Mouse (Mus musculus): ENCODE measurements around the gene Fcho2. TPM values are rescaled to one million over a fixed set of nuclear protein-coding genes. Genes with fewer than 3 reads are reported as not detected.

Gene Fcho2
- polyA plus RNA-seq, 1 experiment from 2014 or later = 33.0 TPM

DNA sequence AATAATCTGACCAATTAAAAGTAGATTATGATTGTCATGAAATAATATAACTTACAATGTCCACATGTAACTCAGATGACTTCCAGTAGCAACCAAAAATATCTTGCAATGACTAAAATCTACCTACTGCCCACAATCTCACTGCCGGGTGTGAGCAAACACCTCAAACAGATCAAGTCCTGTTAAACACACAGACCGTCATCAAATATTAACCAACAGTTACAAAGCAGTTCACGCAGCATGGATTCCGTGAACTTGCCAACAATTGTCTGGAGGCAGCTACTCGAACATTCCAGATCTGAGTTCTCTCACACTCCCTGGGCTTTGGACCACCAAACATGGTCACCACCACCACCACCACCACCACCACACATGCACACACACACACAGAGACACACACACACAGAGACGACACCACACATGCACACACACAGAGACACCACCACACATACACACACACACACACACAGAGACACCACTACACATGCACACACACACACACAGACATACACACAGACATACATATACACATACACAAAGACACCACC is 99.7 kb downstream of the Fcho2 start:
- Histone ChIP-seq H3K4me1 (replicated peaks; ENCODE audit: control insufficient read depth, insufficient read depth, low read length) (no peaks in the 10 kb centered on the region), H3K9ac (ENCODE audit: low read length) (no peak overlapping the region), H3K27me3 (replicated peaks; ENCODE audit: control insufficient read depth, insufficient read depth, low read length) (no peaks in the 10 kb centered on the region), H3K4me3 (ENCODE audit: low read depth, low read length) (no peak overlapping the region), H3K27ac (ENCODE audit: low read depth) (no peak overlapping the region), H3K9me3 (ENCODE audit: control insufficient read depth, low read length) (no peaks in the 10 kb centered on the region), H3K4me2 (ENCODE audit: low read length) (no peak overlapping the region), H3K36me3 (ENCODE audit: control insufficient read depth, insufficient read depth, low read length) (no peaks in the 10 kb centered on the region)
- peak; percentile 48; the same call in 1 of the 2 replicates for ATAC-seq (replicated peaks; ENCODE audit: low FRiP score, low TSS enrichment, low read depth)
- WGBS = 65% methylated on average over 6 of the region's 6 CpGs
- no peak for DNase-seq (ENCODE audit: low spot score)

DNA sequence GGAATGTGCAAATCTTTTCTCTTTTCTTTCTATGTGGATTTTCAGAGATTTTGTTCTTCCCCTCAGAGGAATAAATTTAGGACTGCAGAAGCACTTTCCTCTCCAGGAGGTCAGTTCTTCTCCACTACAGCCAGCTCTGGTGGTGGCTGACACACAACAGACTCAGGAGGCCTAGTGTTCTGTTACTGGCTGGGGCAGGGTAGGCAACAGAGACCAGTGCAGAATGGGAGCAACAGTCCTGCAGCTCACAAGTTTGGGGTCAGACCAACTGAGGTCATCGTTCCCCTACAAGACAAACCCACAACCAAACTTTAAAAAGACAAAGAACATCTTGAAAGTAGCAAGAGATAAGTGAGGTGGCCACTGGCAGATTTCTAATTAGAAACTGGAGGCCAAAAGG is 104.6 kb downstream of the Fcho2 start:
- Histone ChIP-seq H3K4me3 (ENCODE audit: low read depth, low read length) (no peak overlapping the region), H3K4me1 (replicated peaks; ENCODE audit: control insufficient read depth, insufficient read depth, low read length) (no peaks in the 10 kb centered on the region), H3K36me3 (ENCODE audit: control insufficient read depth, insufficient read depth, low read length) (no peaks in the 10 kb centered on the region), H3K9ac (ENCODE audit: low read length) (no peak overlapping the region), H3K9me3 (ENCODE audit: control insufficient read depth, low read length) (no peaks in the 10 kb centered on the region), H3K27me3 (replicated peaks; ENCODE audit: control insufficient read depth, insufficient read depth, low read length) (no peaks in the 10 kb centered on the region), H3K4me2 (ENCODE audit: low read length) (no peak overlapping the region), H3K27ac (ENCODE audit: low read depth) (no peak overlapping the region)
- DNase-seq (ENCODE audit: low spot score) = peak; percentile 37
- 88% methylated on average over 1 of the region's 1 CpGs for WGBS
- ATAC-seq (replicated peaks; ENCODE audit: low FRiP score, low TSS enrichment, low read depth) = no peak

DNA sequence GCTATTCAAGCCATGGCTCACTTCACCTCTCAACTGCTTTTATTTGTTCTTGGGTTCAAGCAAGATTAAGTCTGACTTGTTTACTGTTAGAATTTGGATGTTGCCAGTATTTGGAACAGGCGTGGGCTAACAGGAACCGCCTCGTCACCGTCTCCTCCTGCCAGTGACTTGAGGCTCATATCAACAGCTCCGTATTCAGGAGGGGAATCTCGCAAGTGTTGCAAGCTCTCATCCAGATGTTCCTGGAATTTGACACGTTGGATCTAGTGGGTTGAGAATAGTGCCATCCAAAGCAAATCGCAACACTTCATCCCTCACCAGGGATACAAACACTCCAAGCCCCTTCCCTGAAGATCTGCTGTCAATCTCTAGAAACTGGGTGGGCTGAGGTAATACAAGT is 105.0 kb downstream of the Fcho2 start:
- DNase-seq (ENCODE audit: low spot score) (peak; percentile 38), ATAC-seq (replicated peaks; ENCODE audit: low FRiP score, low TSS enrichment, low read depth) (no peak)
- Histone ChIP-seq H3K4me2 (ENCODE audit: low read length) (no peak overlapping the region), H3K36me3 (ENCODE audit: control insufficient read depth, insufficient read depth, low read length) (no peaks in the 10 kb centered on the region), H3K27ac (ENCODE audit: low read depth) (no peak overlapping the region), H3K9me3 (ENCODE audit: control insufficient read depth, low read length) (no peaks in the 10 kb centered on the region), H3K9ac (ENCODE audit: low read length) (no peak overlapping the region), H3K4me1 (replicated peaks; ENCODE audit: control insufficient read depth, insufficient read depth, low read length) (no peaks in the 10 kb centered on the region), H3K4me3 (ENCODE audit: low read depth, low read length) (no peak overlapping the region), H3K27me3 (replicated peaks; ENCODE audit: control insufficient read depth, insufficient read depth, low read length) (no peaks in the 10 kb centered on the region)
- 77% methylated on average over 8 of the region's 8 CpGs for WGBS

DNA sequence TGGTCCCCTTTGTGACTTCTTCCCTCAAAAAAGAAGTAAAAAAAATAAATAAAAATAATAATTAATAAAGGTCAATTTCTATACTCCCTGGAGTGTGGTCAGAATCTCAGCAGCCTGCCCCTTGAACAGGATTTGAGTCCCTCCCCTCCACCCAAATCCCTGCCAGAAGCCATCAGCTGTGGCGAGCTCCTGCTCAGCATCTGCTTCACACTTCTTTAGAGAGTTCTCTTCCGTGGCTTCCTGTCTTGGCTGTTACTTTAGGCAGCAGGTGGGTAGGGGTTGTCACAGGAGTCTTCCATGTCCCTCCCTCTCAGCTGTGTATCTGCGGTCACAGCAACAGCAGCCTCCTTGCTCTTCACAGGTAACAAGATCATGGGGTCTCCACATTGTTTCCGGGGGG is 109.7 kb downstream of the Fcho2 start:
- H3K4me3 ChIP-seq (ENCODE audit: low read depth, low read length) = no peak overlapping the region
- no peak overlapping the region for H3K9ac ChIP-seq (ENCODE audit: low read length)
- H3K4me2 ChIP-seq (ENCODE audit: low read length) = no peak overlapping the region
- 73% methylated on average over 4 of the region's 4 CpGs for WGBS
- H3K4me1 ChIP-seq (replicated peaks; ENCODE audit: control insufficient read depth, insufficient read depth, low read length) = peaks cover 6% of the 10 kb centered on the region; the same call in 1 of the 2 replicates
- DNase-seq (ENCODE audit: low spot score) (peak; percentile 37), ATAC-seq (replicated peaks; ENCODE audit: low FRiP score, low TSS enrichment, low read depth) (no peak)
- no peaks in the 10 kb centered on the region for H3K9me3 ChIP-seq (ENCODE audit: control insufficient read depth, low read length)
- H3K27ac ChIP-seq (ENCODE audit: low read depth) = no peak overlapping the region
- no peaks in the 10 kb centered on the region for H3K36me3 ChIP-seq (ENCODE audit: control insufficient read depth, insufficient read depth, low read length)
- no peaks in the 10 kb centered on the region for H3K27me3 ChIP-seq (replicated peaks; ENCODE audit: control insufficient read depth, insufficient read depth, low read length)

DNA sequence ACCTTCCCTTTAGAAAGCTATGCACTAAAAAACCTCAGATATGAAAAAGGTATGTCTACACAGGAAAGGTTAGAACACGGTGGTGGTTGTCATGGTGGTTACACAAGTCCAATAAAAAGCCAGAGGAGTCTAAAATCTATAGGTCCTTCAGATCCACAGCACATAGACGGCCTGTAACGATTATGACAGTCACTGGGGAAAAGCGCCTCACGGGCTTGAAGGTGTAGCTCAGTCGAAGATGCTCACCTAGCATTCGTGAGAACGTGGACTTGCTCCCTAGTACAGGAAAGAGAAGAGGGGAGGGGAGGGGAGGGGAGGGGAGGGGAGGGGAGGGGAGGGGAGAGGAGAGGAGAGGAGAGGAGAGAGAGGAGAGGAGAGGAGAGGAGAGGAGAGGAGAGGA is 111.5 kb downstream of the Fcho2 start:
- DNase-seq (ENCODE audit: low spot score) (no peak), ATAC-seq (replicated peaks; ENCODE audit: low FRiP score, low TSS enrichment, low read depth) (no peak)
- no peaks in the 10 kb centered on the region for H3K36me3 ChIP-seq (ENCODE audit: control insufficient read depth, insufficient read depth, low read length)
- no peak overlapping the region for H3K27ac ChIP-seq (ENCODE audit: low read depth)
- 81% methylated on average over 8 of the region's 8 CpGs for WGBS
- peaks cover 15% of the 10 kb centered on the region for H3K4me1 ChIP-seq (replicated peaks; ENCODE audit: control insufficient read depth, insufficient read depth, low read length)
- no peak overlapping the region for H3K4me3 ChIP-seq (ENCODE audit: low read depth, low read length)
- no peak overlapping the region for H3K9ac ChIP-seq (ENCODE audit: low read length)
- no peak overlapping the region for H3K4me2 ChIP-seq (ENCODE audit: low read length)
- no peaks in the 10 kb centered on the region for H3K9me3 ChIP-seq (ENCODE audit: control insufficient read depth, low read length)
- no peaks in the 10 kb centered on the region for H3K27me3 ChIP-seq (replicated peaks; ENCODE audit: control insufficient read depth, insufficient read depth, low read length)

DNA sequence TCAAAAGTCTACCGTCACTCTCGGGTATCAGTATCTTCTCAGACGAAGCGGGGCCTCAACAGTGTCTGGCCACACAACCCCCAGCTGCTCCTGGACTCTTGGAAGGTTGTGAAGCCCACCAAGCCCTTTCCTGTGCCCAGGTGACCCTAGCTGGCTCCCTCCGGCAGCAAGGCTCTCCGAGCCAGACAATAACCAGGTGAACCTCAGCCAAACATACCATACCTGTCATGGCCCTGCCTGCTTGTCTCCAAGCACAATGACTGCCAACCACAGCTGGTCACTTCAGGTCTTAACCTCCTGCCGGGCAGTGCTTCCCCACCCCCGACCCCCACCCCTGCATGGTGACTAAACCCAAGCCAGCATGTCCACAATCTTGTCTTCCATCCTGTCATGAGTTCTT is 112.9 kb downstream of the Fcho2 start:
- no peaks in the 10 kb centered on the region for H3K27me3 ChIP-seq (replicated peaks; ENCODE audit: control insufficient read depth, insufficient read depth, low read length)
- no peak overlapping the region for H3K9ac ChIP-seq (ENCODE audit: low read length)
- WGBS = 91% methylated on average over 8 of the region's 8 CpGs
- no peak for ATAC-seq (replicated peaks; ENCODE audit: low FRiP score, low TSS enrichment, low read depth)
- no peak overlapping the region for H3K4me2 ChIP-seq (ENCODE audit: low read length)
- H3K9me3 ChIP-seq (ENCODE audit: control insufficient read depth, low read length) = no peaks in the 10 kb centered on the region
- H3K4me1 ChIP-seq (replicated peaks; ENCODE audit: control insufficient read depth, insufficient read depth, low read length) = peaks cover 18% of the 10 kb centered on the region
- no peaks in the 10 kb centered on the region for H3K36me3 ChIP-seq (ENCODE audit: control insufficient read depth, insufficient read depth, low read length)
- H3K27ac ChIP-seq (ENCODE audit: low read depth) = no peak overlapping the region
- DNase-seq (ENCODE audit: low spot score) = peak; percentile 41
- no peak overlapping the region for H3K4me3 ChIP-seq (ENCODE audit: low read depth, low read length)

DNA sequence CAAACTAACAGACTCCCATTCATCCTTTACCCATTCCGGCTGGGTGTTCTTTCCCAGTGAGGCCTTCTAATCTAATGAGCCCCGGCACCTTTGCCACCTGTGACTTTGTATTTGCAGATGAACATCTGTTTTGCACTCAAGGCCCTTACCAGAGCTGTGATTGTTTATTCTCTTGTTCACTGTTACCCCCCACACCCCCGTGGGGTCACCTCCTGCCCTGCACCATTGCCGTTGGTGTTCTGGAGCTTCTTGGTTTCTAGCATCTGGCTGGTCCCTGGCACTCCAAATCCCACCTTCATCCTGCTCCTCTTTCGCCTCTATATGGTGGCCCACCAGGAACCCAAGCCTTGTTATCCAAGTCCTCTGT is 114.0 kb downstream of the Fcho2 start:
- Histone ChIP-seq H3K27me3 (replicated peaks; ENCODE audit: control insufficient read depth, insufficient read depth, low read length) (no peaks in the 10 kb centered on the region), H3K4me2 (ENCODE audit: low read length) (no peak overlapping the region), H3K36me3 (ENCODE audit: control insufficient read depth, insufficient read depth, low read length) (no peaks in the 10 kb centered on the region), H3K9ac (ENCODE audit: low read length) (no peak overlapping the region), H3K9me3 (ENCODE audit: control insufficient read depth, low read length) (no peaks in the 10 kb centered on the region), H3K4me3 (ENCODE audit: low read depth, low read length) (no peak overlapping the region), H3K4me1 (replicated peaks; ENCODE audit: control insufficient read depth, insufficient read depth, low read length) (peaks cover 18% of the 10 kb centered on the region), H3K27ac (ENCODE audit: low read depth) (0 out of 2 replicates have a peak overlapping the region, but pooled peaks have one; percentile 51)
- 73% methylated on average over 5 of the region's 5 CpGs for WGBS
- ATAC-seq (replicated peaks; ENCODE audit: low FRiP score, low TSS enrichment, low read depth) (no peak), DNase-seq (ENCODE audit: low spot score) (peak; percentile 46)

DNA sequence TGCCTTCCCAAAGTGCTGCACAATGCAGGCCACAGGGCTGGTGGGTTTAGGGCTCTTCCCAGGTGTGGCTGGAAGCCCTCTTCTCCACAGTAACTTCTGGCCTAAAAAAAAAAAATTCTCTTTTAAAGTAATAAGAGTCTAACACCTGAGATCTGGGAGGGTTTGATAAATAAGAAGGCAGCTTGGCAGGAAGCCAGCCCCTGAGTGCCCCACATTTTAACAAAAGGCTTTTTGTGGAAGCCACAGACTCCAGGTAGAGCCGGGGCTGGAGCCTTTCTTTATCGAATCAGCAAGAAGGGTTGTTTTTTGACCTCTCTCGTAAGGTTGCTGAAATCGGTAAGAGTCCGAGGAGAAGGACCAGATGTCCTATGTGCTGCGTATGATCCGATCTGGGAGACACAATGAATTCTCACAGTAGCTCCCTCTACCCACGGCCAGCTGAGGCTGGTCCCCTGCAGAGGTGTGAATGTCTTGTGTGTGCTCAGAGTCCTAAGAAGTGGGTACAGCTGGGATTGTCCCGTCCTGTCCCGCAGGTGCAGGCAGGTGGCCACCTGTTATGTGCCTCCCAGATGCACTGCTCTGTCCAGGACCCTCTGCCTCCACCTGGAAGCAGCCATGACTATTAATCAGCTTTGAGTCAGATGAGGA is 114.5 kb downstream of the Fcho2 start:
- H3K4me1 ChIP-seq (replicated peaks; ENCODE audit: control insufficient read depth, insufficient read depth, low read length) = peaks cover 18% of the 10 kb centered on the region
- DNase-seq (ENCODE audit: low spot score) (peak; percentile 60), ATAC-seq (replicated peaks; ENCODE audit: low FRiP score, low TSS enrichment, low read depth) (no peak; the same call in 1 of the 2 replicates)
- no peak overlapping the region for H3K4me3 ChIP-seq (ENCODE audit: low read depth, low read length)
- no peaks in the 10 kb centered on the region for H3K36me3 ChIP-seq (ENCODE audit: control insufficient read depth, insufficient read depth, low read length)
- H3K9me3 ChIP-seq (ENCODE audit: control insufficient read depth, low read length) = no peaks in the 10 kb centered on the region
- H3K27ac ChIP-seq (ENCODE audit: low read depth) = peak overlapping the region; percentile 70
- no peak overlapping the region for H3K9ac ChIP-seq (ENCODE audit: low read length)
- 52% methylated on average over 10 of the region's 10 CpGs for WGBS
- H3K27me3 ChIP-seq (replicated peaks; ENCODE audit: control insufficient read depth, insufficient read depth, low read length) = 0 out of 2 replicates have a peak, but pooled peaks cover 1% of the 10 kb centered on the region
- H3K4me2 ChIP-seq (ENCODE audit: low read length) = no peak overlapping the region

DNA sequence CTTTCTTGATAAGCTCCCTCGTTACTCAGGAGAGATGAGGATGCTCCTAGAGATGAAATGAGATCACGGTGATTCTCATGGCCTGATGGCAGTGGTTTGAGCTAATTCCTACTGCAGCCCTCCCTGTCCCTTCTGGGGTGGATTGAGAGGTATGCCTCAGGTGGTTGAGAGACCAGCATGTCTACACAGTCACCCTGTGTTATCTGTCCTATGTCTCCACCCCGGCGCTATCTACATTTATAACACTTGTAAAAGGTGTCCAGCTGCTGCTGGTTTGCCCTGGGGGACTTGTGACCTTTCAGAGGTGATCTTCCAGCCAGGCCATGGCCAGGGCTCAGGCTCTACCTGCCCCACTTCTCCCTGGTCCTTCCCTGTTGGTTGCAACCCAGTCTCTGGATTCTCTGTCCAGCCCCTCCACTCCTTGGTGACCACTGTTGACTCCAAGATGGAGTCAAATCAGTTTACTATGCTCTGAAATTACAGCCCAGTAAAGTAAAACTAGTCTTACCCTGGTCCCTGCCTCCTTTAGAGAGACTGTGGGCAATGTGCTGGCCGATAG is 115.2 kb downstream of the Fcho2 start:
- Histone ChIP-seq H3K9me3 (ENCODE audit: control insufficient read depth, low read length) (no peaks in the 10 kb centered on the region), H3K4me3 (ENCODE audit: low read depth, low read length) (no peak overlapping the region), H3K4me2 (ENCODE audit: low read length) (peak overlapping the region; percentile 25; the same call in 1 of the 2 replicates), H3K36me3 (ENCODE audit: control insufficient read depth, insufficient read depth, low read length) (no peaks in the 10 kb centered on the region), H3K9ac (ENCODE audit: low read length) (no peak overlapping the region), H3K27me3 (replicated peaks; ENCODE audit: control insufficient read depth, insufficient read depth, low read length) (peaks cover 8% of the 10 kb centered on the region; the same call in 1 of the 2 replicates), H3K27ac (ENCODE audit: low read depth) (peak overlapping the region; percentile 76), H3K4me1 (replicated peaks; ENCODE audit: control insufficient read depth, insufficient read depth, low read length) (peaks cover 20% of the 10 kb centered on the region)
- peak; percentile 58 for DNase-seq (ENCODE audit: low spot score)
- 42% methylated on average over 5 of the region's 5 CpGs for WGBS
- peak; percentile 48 for ATAC-seq (replicated peaks; ENCODE audit: low FRiP score, low TSS enrichment, low read depth)
